Mouse (Mus musculus) embryonic fibroblast, embryonic 13.5 days (primary cell): ENCODE results near the gene Usp39.

Source experiments
- CTCF ChIP-seq: IDR thresholded peaks from 2 replicates; pipeline ENCODE4 v1.5.1; 2011; ENCODE audit warnings: mild to moderate bottlenecking, control low read depth, low read length, moderate library complexity, borderline replicate concordance; ENCODE audit not compliant: insufficient read depth
- POLR2A ChIP-seq: IDR thresholded peaks from 2 replicates; pipeline ENCODE4 v1.6.1; 2011; ENCODE audit warnings: low read depth, mild to moderate bottlenecking, control low read depth, low read length, moderate library complexity

- no peak for TF ChIP-seq POLR2A
- no peak for TF ChIP-seq CTCF
Measured at GRCm38 (mm10) chr6:72315384-72315783, 29.6 kb downstream of the Usp39 start.
